Mouse (Mus musculus) forelimb bud, embryonic 11.5 days (tissue): ENCODE data around the gene 4921501E09Rik.
A peak's percentile ranks its signal among the peaks of the same experiment; 100 is the strongest.
"Not testable (repeated sequence)": the region's sequence is repeated elsewhere in the genome, so short reads cannot be mapped to it uniquely, and the experiment has no call there.

Source experiments
- DNase-seq: peaks from one replicate; pipeline ENCODE4 v3.0.0-alpha.2; 2012; ENCODE audit warnings: low read depth, low spot score

4921501E09Rik gene

GRCm38 (mm10) chr17:33067958-33068357 lies at the start of gene 4921501E09Rik:
TSS of gene 4921501E09Rik (minus strand) at chr17:33068058.
- DNase-seq: no peak

- DNase-seq: no peak
These were observed 29.5 kb upstream of the 4921501E09Rik start for GRCm38 (mm10) chr17:33097396-33097795.

GRCm38 (mm10) chr17:33092391-33093193 lies 24.7 kb upstream of the 4921501E09Rik start:
- peak; percentile 52 for DNase-seq

GRCm38 (mm10) chr17:33091630-33092029 lies 23.8 kb upstream of the 4921501E09Rik start:
- DNase-seq: no peak

GRCm38 (mm10) chr17:33089220-33089949 lies 21.5 kb upstream of the 4921501E09Rik start, which contains the start of gene Zfp563:
TSS of gene Zfp563 (plus strand) at chr17:33089310.
- peak; percentile 92 for DNase-seq

GRCm38 (mm10) chr17:33063001-33063400 lies 4.9 kb downstream of the 4921501E09Rik start:
- DNase-seq: no peak

- no peak for DNase-seq
These were observed 9.1 kb downstream of the 4921501E09Rik start for GRCm38 (mm10) chr17:33058791-33059190.

- DNase-seq: peak; percentile 84
These were observed 34.7 kb downstream of the 4921501E09Rik start, which contains the start of gene Zfp763 for GRCm38 (mm10) chr17:33032900-33033891. TSS of gene Zfp763 (minus strand) at chr17:33033402.

GRCm38 (mm10) chr17:33032376-33032775 lies 35.5 kb downstream of the 4921501E09Rik start:
- no peak for DNase-seq

GRCm38 (mm10) chr17:33020434-33020833 lies 47.4 kb downstream of the 4921501E09Rik start:
- DNase-seq: not testable (repeated sequence)
